Mouse (Mus musculus): ENCODE results near the gene Afmid.
A peak's percentile ranks its signal among the peaks of the same experiment; 100 is the strongest.

The Afmid gene

GRCm38 (mm10) chr11:117848271-117848984 lies 22.7 kb downstream of the Afmid start:
- no peak for DNase-seq (ENCODE audit: low read depth, low spot score)

DNA sequence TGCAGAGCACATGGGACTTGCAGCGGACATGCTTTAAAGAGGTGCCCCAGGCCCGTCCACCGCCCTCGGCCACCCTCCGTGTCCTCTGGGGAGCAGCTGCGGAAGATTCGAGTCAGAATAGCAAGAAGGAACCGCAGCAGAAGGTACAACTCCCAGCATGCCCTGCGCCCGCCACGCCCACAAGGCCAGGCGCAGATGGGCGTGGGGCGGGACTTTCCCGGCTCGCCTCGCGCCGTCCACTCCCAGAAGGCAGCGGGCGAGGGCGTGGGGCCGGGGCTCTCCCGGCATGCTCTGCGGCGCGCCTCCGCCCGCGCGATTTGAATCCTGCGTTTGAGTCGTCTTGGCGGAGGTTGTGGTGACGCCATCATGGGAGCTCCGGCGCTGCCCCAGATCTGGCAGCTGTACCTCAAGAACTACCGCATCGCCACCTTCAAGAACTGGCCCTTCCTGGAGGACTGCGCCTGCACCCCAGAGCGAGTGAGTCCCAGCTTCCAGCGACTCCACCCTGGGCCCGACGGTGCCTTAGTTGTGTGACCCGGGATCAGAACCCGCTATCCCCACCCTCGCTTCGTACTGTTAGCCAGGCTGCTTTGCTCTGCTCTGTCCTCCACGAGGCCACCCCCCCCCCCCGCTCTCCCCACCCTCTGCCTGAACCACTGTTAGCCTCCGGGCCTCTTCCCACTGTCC lies 23.4 kb downstream of the Afmid start, which contains the start of gene Birc5:
Gene Birc5 (plus strand): TSS at position 267 of the 687 bp plus-strand sequence.
- peak; percentile 97 for DNase-seq (ENCODE audit: low read depth, low spot score)

DNA sequence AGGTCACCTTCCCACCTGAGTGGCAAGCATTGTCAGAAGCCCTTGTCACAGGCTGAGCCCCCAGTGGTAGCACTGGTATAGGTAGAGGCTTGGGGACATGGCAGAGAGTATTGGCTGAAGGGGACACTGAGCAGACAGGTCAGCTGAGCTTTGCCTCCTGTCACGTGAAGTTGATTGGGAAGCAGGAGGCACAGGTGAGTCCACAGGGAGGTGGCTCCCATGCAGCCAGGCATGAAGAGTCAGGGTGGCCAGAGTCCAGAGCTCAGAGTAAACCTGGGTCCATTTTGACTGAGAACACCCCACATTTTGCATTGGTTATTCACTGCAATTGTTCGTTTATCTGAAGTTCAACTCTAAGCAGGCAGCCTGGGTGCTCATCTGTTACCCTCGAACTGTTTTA lies 27.2 kb downstream of the Afmid start:
- DNase-seq (ENCODE audit: low read depth, low spot score): no peak

DNA sequence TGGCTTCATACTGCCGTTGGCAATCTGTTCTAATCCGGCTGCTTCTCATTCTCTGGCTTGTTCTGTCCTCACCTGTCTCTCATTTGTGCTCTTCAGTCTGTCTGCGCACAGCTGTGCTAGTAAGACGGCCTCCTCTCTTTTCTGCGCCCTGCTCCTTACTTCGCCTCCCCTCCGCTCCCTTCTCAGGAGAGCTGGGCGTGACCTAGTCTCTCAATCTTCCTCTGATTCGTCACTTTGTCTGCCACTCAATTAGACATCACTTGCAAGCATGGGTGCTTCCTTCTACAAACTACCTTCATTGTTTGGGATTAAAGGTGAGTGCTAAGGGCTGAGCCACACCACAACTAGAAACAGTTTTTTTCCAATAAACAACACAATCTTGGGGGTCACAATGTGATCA lies 28.5 kb downstream of the Afmid start:
- DNase-seq (ENCODE audit: low read depth, low spot score): no peak

DNA sequence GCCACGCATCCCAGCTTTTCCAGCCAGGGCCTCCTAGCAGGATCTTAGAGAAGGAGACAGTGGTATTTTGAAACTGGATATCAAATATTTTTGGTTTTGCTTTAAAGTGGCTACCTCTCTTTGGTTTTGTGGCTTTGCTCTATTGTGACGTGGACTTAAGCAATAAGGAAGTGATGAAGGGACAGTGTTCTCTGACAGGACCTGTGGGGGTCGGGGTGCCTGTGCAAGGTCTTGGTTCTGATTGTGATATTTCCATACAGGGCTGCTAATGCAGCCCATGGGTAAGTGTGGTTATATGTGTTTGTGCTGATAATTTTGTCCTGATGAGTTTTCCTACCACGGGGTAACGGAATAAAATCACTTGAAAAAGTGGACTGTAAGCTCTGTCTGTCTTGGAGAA lies 29.6 kb downstream of the Afmid start:
- no peak for DNase-seq (ENCODE audit: low read depth, low spot score)

DNA sequence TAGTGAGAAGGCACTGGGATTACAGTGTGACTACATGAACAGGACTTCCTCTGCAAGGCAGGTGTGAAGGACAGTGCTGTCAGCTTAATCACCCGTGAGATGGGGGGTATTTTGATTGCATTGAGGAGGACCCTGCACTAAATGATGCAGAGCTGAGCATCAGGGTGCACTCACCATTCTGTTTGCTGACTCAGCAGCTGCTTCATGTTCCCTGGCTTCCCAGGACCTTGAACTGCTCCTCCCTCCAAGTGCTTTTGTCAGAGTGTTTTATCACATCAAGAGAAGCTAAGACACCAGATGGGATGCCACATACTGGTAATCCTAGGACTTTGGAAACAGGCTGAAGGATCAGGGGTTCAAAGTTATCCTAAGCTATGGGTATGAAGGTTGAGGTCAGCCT lies 30.3 kb downstream of the Afmid start:
- DNase-seq (ENCODE audit: low read depth, low spot score): no peak

DNA sequence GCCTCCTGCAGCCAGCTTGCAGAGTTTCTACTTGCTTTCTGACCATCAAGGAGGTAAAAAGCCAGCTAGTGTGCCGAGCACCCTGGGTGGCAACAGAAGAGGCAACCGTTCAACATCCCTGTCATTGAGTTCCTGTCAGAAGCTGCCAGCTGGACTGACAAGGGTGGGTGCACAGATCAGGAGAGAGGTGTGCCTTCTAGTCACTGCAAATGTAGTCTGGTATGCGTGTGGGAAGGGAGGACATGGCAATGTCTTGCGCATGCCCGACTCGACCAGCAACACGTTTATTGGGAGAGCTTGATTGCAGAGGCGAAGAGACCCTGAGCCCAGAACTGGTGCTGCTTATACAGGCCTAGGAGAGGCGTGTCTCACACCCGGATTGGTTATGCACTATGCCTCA lies 31.7 kb downstream of the Afmid start:
- no peak for DNase-seq (ENCODE audit: low read depth, low spot score)

DNA sequence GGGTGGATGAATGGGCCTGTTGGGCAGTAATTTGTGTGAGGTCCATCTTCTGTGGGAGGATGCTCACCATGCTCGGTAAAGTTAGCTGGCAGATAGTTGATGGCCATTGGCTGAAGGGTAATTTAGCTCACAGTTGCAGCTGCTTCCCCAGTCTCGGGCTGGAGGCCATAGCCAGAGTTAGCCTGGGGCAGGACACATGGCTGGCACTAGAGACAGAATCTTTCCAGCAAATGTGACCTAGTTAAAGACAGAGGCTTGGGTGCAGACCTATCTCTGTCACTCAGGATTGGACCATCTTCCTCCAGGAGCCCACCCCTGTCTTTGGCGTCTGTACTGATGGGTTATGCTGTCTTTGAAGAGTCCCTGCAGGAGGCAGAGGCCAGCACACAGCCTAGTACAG lies 32.7 kb downstream of the Afmid start:
- no peak for DNase-seq (ENCODE audit: low read depth, low spot score)

DNA sequence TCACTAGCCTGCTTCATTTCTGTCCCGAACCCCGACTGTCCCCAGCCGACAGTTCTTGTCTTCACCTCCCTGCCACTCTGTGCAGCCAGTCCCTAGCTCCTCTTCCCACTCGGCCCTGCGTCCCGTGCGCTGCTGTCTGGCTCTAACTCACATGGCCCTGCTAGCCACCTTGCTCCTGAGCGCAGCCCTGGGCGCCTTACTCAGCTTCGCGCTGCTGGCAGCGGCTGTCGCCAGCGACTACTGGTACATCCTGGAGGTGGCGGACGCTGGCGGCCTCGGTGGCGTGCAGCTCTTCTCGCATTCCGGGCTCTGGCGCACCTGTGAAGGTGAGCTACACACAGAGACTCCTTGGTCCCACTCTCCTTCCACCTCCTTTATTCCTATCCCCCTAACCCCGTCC lies 34.9 kb downstream of the Afmid start, which contains the start of gene Tmem235:
Gene Tmem235 (plus strand): TSS at position 152 of the 400 bp plus-strand sequence.
- no peak for DNase-seq (ENCODE audit: low read depth, low spot score)

DNA sequence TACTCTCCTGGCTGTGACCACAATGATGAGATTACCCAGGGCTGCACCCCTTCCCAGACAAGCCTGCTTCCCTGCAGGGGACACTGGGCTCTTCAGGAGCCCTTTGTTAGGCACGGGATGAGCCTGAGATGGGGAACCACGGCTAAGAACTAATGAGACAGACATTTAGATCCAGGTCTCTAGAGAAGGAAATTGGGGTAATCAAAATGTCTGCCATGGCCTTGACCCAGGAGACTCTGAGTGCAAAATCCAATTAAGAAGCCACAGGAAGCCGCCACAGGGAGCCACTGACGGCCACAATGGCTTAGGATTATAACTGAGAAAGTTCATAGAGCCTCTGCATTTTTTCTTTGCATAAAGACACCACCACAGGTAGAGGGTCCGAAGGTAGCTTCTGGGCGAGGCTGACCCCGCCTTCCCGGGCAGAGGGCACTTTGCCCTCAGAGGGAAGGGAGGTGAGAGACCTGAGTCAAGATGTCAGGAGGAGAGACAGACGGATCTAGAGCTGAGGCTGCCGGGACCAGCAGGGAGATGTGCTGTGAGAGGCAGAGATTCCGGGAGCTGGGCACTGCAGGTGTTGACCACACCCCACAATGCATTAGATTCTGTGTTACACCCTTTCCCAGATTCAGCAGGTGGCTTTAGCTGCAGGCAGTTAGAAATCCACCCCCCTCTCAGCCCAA lies 37.6 kb downstream of the Afmid start:
- no peak for DNase-seq (ENCODE audit: low read depth, low spot score)

- DNase-seq (ENCODE audit: low read depth, low spot score): no peak
These were observed 39.1 kb downstream of the Afmid start for GRCm38 (mm10) chr11:117864805-117865204.

GRCm38 (mm10) chr11:117865988-117866387 lies 40.3 kb downstream of the Afmid start:
- DNase-seq (ENCODE audit: low read depth, low spot score): no peak

DNA sequence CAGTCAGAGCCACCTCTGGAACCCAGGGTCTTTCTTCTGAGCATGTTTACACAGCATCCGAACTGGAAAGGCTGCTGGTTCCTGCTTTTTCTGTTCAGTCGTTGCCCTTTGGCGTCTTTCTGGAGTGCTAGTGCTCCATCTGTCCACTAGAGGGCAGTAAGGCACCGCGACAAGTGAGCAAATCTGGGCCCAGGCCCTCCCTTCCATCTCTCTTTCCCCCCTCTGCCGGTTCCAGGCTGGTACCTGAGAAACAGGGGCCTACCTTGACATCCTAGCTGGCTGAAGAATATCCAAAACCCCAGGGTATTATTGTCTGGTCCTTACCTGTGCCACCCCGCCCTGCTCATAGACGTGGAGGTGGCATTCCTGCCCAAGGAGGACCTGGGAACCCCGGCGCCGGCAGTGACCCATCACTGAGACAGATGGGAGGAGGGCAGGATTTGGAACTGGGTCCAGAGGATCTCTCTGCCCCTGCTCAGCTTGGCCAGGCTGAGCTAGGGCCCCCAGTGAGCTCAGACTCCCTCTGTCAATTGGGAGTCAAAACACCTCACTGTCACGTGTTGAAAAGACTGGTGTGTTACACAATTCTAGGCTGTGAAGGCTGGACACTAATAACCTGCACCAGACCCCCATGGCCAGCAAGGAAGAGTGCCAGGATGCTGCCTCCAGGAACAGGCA lies 45.1 kb downstream of the Afmid start:
- peak; percentile 74 for DNase-seq (ENCODE audit: low read depth, low spot score)

DNA sequence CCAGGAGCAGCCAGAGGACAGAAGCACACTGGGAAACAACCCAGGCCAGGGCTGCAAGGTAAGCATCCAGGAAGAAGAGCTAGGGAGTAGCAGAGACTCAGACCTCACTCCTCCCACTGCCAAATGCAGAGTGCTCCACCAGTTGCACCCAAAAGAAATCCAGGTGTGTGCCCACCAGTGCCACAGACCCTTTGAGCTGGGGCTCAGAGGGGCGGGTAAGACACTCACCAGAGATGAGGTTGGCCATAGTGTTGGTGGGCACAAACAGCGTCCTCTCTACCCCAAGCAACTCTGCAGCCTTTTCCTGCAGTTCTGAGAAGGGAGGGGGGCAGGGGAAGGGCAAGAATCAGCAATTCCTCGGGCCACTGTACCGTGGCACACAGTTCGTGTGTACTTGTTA lies 45.7 kb downstream of the Afmid start:
- DNase-seq (ENCODE audit: low read depth, low spot score): no peak

GRCm38 (mm10) chr11:117871911-117872584 lies 46.3 kb downstream of the Afmid start:
- DNase-seq (ENCODE audit: low read depth, low spot score): no peak

- DNase-seq (ENCODE audit: low read depth, low spot score): no peak
These were observed 47.3 kb downstream of the Afmid start, which contains the start of gene Tha1 for GRCm38 (mm10) chr11:117872861-117873608. Tha1 (minus strand) TSS chr11:117873481.

GRCm38 (mm10) chr11:117874419-117874818 lies 48.7 kb downstream of the Afmid start:
- DNase-seq (ENCODE audit: low read depth, low spot score): no peak

- DNase-seq (ENCODE audit: low read depth, low spot score): no peak
These were observed 50.0 kb downstream of the Afmid start for GRCm38 (mm10) chr11:117875681-117876080.

- no peak for DNase-seq (ENCODE audit: low read depth, low spot score)
These were observed 52.4 kb downstream of the Afmid start for GRCm38 (mm10) chr11:117877917-117878745.

DNA sequence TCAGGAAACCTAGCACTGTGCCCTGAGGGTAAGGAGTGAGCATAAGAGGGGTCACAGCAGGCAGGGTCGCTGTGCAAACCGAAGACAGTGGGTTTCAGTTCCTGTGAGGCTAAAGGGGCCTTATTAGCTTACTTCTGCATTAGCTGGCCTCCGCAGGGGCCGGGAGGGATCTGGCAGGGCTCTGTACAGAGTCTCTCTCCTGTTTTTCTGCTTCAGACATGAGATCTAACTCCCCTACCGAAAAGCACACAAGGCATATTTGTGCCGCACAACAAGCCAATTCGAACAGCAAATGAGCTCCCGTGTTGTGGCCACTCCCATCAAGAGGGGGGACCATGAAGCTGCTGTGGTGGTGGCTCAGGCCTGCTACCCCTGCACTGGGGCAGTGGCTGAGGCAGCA lies 53.2 kb downstream of the Afmid start:
- DNase-seq (ENCODE audit: low read depth, low spot score): no peak

All from WW6 (cell line).